Mouse (Mus musculus): ENCODE data around the gene Tspan17. TPM values are rescaled to one million over a fixed set of nuclear protein-coding genes. Genes with fewer than 3 reads are reported as not detected.

The Tspan17 gene
- polyA plus RNA-seq, 1 experiment = not detected

GRCm38 (mm10) chr13:54797356-54797755, 8.2 kb downstream of the Tspan17 start:
- Histone ChIP-seq H3K4me3 (ENCODE audit: insufficient read depth, low read depth, low read length) (no peak overlapping the region), H3K4me1 (ENCODE audit: control insufficient read depth, insufficient read depth, low read length) (peaks cover 2% of the 10 kb centered on the region; the same call in 1 of the 2 replicates), H3K27ac (ENCODE audit: insufficient read depth, low read depth, low read length) (no peak overlapping the region)
- no peak for TF ChIP-seq POLR2A (IDR thresholded peaks at IDR 0.05; ENCODE audit: insufficient read depth, low read depth, low read length)
- TF ChIP-seq CTCF (IDR thresholded peaks at IDR 0.05; ENCODE audit: insufficient read depth, low read depth, low read length) = 0 out of 2 replicates have a peak, but pooled peaks have one; percentile 20
- WGBS = 45% methylated on average over 4 of the region's 4 CpGs

GRCm38 (mm10) chr13:54797861-54798643, 8.9 kb downstream of the Tspan17 start:
- H3K4me1 ChIP-seq (ENCODE audit: control insufficient read depth, insufficient read depth, low read length) = peaks cover 2% of the 10 kb centered on the region; the same call in 1 of the 2 replicates
- WGBS = 83% methylated on average over 16 of the region's 16 CpGs
- no peak overlapping the region for H3K27ac ChIP-seq (ENCODE audit: insufficient read depth, low read depth, low read length)
- TF ChIP-seq CTCF (IDR thresholded peaks at IDR 0.05; ENCODE audit: insufficient read depth, low read depth, low read length) = no peak
- no peak for TF ChIP-seq POLR2A (IDR thresholded peaks at IDR 0.05; ENCODE audit: insufficient read depth, low read depth, low read length)
- no peak overlapping the region for H3K4me3 ChIP-seq (ENCODE audit: insufficient read depth, low read depth, low read length)

GRCm38 (mm10) chr13:54798740-54799139, 9.6 kb downstream of the Tspan17 start:
- Histone ChIP-seq H3K4me3 (ENCODE audit: insufficient read depth, low read depth, low read length) (no peak overlapping the region), H3K27ac (ENCODE audit: insufficient read depth, low read depth, low read length) (no peak overlapping the region), H3K4me1 (ENCODE audit: control insufficient read depth, insufficient read depth, low read length) (peaks cover 2% of the 10 kb centered on the region; the same call in 1 of the 2 replicates)
- TF ChIP-seq CTCF (IDR thresholded peaks at IDR 0.05; ENCODE audit: insufficient read depth, low read depth, low read length) (no peak), POLR2A (IDR thresholded peaks at IDR 0.05; ENCODE audit: insufficient read depth, low read depth, low read length) (no peak)
- 71% methylated on average over 10 of the region's 10 CpGs for WGBS

GRCm38 (mm10) chr13:54799701-54800100, 10.5 kb downstream of the Tspan17 start:
- 15% methylated on average over 9 of the region's 9 CpGs for WGBS
- H3K4me1 ChIP-seq (ENCODE audit: control insufficient read depth, insufficient read depth, low read length) = peaks cover 2% of the 10 kb centered on the region; the same call in 1 of the 2 replicates
- no peak overlapping the region for H3K27ac ChIP-seq (ENCODE audit: insufficient read depth, low read depth, low read length)
- TF ChIP-seq CTCF (IDR thresholded peaks at IDR 0.05; ENCODE audit: insufficient read depth, low read depth, low read length) (peak; percentile 86), POLR2A (IDR thresholded peaks at IDR 0.05; ENCODE audit: insufficient read depth, low read depth, low read length) (no peak)
- H3K4me3 ChIP-seq (ENCODE audit: insufficient read depth, low read depth, low read length) = no peak overlapping the region

GRCm38 (mm10) chr13:54800206-54800605, 11.0 kb downstream of the Tspan17 start:
- no peak overlapping the region for H3K27ac ChIP-seq (ENCODE audit: insufficient read depth, low read depth, low read length)
- 61% methylated on average over 4 of the region's 4 CpGs for WGBS
- H3K4me3 ChIP-seq (ENCODE audit: insufficient read depth, low read depth, low read length) = no peak overlapping the region
- TF ChIP-seq POLR2A (IDR thresholded peaks at IDR 0.05; ENCODE audit: insufficient read depth, low read depth, low read length) (no peak), CTCF (IDR thresholded peaks at IDR 0.05; ENCODE audit: insufficient read depth, low read depth, low read length) (no peak)
- H3K4me1 ChIP-seq (ENCODE audit: control insufficient read depth, insufficient read depth, low read length) = peaks cover 2% of the 10 kb centered on the region; the same call in 1 of the 2 replicates

- Histone ChIP-seq H3K27ac (ENCODE audit: insufficient read depth, low read depth, low read length) (no peak overlapping the region), H3K4me3 (ENCODE audit: insufficient read depth, low read depth, low read length) (no peak overlapping the region), H3K4me1 (ENCODE audit: control insufficient read depth, insufficient read depth, low read length) (peaks cover 2% of the 10 kb centered on the region; the same call in 1 of the 2 replicates)
- 86% methylated on average over 6 of the region's 6 CpGs for WGBS
- TF ChIP-seq POLR2A (IDR thresholded peaks at IDR 0.05; ENCODE audit: insufficient read depth, low read depth, low read length) (no peak), CTCF (IDR thresholded peaks at IDR 0.05; ENCODE audit: insufficient read depth, low read depth, low read length) (peak; percentile 56; the same call in 1 of the 2 replicates)
These were observed 13.8 kb downstream of the Tspan17 start for GRCm38 (mm10) chr13:54803010-54803409.

- Histone ChIP-seq H3K27ac (ENCODE audit: insufficient read depth, low read depth, low read length) (no peak overlapping the region), H3K4me1 (ENCODE audit: control insufficient read depth, insufficient read depth, low read length) (no peaks in the 10 kb centered on the region), H3K4me3 (ENCODE audit: insufficient read depth, low read depth, low read length) (no peak overlapping the region)
- peak; percentile 49; the same call in 1 of the 2 replicates for TF ChIP-seq CTCF (IDR thresholded peaks at IDR 0.05; ENCODE audit: insufficient read depth, low read depth, low read length)
- TF ChIP-seq POLR2A (IDR thresholded peaks at IDR 0.05; ENCODE audit: insufficient read depth, low read depth, low read length) = no peak
- WGBS = 53% methylated on average over 21 of the region's 21 CpGs
These were observed 16.1 kb downstream of the Tspan17 start for GRCm38 (mm10) chr13:54805134-54805838.

GRCm38 (mm10) chr13:54806434-54806976, 17.3 kb downstream of the Tspan17 start:
- Histone ChIP-seq H3K4me1 (ENCODE audit: control insufficient read depth, insufficient read depth, low read length) (no peaks in the 10 kb centered on the region), H3K27ac (ENCODE audit: insufficient read depth, low read depth, low read length) (no peak overlapping the region), H3K4me3 (ENCODE audit: insufficient read depth, low read depth, low read length) (no peak overlapping the region)
- 38% methylated on average over 13 of the region's 13 CpGs for WGBS
- TF ChIP-seq CTCF (IDR thresholded peaks at IDR 0.05; ENCODE audit: insufficient read depth, low read depth, low read length) (no peak), POLR2A (IDR thresholded peaks at IDR 0.05; ENCODE audit: insufficient read depth, low read depth, low read length) (no peak)
